Mouse (Mus musculus): ENCODE measurements around the gene P3h4.

P3h4 gene

DNA sequence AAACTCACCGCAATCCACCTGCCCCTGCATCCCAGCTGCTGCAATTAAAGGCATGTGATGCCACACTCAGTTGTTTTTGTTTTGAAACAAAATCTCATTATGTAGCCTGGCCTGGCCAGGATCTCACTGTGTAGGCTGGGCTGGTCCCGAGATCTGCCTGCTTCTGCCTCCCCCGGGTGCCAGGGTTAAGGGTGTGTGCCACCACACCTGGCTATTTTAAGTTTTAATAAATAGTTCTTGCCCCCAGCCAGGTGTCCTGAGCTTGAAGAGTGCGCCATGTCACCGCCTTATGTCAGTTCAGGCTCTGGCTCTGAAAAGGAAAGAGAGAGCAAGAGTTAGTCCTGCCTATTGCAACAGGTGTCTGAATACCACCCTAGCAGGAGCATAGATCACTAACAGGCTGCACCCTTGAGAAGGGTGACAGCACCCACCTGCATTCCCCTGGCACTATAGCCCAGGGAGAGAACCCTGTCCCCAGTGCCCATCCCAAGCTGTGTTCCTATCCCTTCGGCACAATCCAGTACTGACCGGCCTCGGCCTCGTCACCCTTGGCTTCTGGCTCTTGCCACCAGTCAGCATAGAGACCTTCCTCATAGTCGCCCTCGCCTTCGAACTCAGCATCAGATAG, 5.7 kb downstream of the P3h4 start:
- DNase-seq (ENCODE audit: low read depth, low spot score), result no peak

DNA sequence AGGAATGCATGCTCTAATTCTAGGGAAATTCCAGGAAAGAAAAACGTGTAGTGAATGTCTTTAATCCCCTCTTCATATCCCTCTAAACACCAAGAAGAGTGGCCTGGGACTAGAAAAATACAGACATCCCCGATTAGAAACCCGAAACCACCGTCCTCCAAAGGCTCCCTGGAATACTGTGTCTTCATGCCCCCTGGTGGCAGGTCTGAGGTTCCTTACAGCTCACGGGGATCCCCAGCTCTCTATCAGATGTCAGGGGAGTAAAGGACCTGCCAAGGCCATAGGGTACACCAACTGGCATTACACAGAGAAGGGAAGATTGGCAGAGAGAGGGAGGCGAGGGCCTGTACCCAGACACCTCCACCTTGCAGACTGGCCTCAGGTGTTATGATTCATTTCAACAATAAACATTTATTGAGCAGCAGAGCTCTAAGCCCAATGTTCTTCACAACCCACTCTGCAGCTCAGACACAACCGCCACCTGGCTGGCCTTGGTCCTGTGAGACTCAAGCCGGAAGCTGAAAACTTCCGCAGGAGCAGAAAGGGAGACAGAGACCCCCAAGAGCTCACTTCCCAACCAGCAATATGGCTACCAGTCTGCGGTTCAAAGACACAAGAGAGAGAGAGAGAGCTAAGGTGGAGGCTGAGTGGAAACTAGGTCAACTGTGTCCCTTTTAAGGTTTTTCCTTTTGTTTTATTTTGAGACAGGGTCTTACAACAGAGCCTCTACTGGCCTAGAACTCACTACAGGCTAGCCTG, 6.4 kb downstream of the P3h4 start:
- peak; percentile 85 for DNase-seq (ENCODE audit: low read depth, low spot score)

DNA sequence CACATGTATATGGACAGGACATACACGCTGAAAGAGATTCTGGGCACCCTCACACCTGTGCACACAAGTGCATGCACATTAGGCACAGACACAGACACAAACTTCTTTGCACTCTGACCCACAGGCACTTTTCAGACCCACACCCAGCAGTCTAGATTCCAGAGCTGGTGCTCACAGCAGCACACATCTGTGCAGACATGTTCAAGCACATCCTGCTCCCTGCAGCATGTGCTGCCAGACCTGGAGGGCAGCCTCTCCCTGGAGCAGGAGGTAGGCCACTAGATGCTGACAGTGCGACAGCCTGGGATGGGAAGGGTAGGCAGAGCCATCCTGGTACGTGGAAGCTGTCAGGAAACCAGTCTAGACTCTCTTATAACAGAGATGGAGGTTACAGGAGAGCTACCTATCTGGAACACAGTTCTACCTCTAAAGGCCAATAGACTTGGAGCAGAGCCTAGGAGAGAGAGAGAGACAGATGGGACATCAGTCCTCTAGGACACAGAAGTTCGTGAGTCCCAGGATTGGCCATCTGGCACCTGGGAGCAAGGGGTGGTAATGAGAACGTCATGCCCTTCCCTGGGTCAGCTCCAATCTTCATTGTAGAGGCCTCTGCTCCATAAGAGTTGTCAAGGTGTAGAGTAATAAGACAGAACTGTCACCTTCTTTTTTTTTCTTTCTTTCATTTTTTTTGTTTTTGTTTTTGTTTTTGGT, 7.5 kb downstream of the P3h4 start:
- DNase-seq (ENCODE audit: low read depth, low spot score), result no peak

DNA sequence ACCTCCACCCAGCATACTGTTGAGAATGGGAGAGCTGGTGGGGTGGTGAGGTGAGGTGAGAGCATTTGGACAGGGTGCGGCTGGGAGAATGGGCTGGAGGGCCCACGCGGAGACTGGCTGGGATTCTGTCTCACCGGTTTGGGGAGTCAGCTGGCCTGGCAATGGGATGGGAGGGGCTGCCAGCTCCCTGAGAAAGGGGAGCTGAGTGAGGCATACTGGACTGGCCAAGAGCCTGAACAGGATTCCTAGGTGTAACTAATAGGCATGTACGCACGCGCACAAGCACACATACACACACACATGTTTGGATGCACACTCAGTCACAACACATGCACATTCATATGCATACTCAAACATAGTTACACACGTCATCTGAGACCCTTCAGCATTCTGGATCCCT, 8.4 kb downstream of the P3h4 start:
- no peak for DNase-seq (ENCODE audit: low read depth, low spot score)

DNA sequence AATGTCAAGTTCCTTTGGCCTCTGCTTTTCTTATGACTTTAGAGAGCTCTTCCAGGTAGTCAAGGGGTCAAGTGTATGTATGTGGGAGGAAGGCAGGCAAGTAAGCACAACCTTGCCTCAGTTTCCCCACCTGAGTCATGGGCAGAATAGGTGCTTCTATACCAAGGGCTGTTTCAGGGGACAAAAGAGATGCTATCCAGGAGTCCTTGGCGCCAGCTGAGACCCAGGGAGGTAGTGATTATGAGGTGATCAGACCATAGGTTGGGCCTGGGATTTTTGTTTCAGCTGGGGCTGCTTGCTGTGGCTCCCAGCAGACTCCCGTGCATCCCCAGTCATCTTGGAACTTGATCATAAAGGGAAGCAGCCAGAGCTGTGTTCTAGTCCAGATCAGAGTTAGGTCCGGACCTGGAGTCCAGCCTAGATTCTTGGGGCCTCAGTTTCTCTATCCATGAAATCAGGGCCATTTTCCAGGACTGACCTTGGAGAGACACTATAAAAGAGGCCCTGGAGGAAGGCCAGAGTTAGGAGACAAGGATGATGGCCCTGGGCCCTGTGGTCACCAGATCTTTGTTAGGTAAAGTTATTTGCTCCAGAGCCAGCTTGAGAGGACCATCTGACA, 10.1 kb downstream of the P3h4 start:
- no peak for DNase-seq (ENCODE audit: low read depth, low spot score)

DNA sequence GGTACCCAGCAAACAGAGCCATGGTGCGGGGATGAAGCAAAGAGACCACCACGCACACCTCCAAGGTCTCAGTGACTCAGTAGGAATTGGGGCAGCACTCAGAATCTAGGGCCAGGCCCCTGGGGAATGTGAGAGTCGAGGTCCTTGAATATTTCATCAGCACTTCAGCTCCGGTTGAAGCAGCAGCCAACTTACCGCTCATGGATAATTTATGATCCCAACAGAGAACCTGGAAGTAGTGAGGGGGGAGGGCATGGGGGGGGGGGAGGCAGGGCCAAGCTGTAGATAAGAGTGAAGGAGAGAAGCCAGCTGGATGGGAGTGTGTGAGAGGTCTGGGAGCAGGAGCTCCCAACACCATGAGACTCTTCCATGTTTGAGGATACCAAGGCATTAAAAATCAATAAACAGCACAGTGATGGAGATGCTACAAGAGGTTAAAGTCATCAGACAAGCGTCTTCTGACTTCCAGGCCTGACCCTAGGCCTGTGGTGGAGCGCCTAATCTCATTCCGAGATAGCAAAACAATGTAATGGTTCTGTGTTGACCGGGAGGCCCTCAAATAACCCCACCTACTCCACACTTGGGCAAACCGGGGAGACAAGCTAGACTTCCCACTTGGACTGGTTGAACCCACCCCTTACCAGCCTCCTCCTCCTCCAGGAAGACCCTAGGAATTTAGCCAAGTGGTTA, 11.0 kb downstream of the P3h4 start:
- no peak for DNase-seq (ENCODE audit: low read depth, low spot score)

DNA sequence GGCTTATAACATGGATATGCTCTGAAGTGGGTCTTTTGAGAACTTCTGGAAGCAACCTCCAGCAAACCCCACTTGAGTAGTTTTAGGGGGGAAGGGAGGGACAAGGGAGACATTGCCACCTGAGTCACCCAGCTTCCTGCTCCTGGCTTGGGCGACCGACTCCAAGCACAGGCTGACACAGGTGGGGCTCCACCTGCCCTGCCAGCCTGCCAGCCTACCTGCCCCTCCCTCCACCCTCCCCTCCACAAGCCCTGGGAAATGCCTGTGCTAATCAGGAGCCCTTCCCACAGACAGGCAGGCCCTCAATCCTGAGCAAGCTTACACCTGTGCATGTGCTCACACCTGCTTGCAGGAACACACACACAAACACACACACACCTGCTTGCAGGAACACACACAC, 12.0 kb downstream of the P3h4 start:
- no peak for DNase-seq (ENCODE audit: low read depth, low spot score)

DNA sequence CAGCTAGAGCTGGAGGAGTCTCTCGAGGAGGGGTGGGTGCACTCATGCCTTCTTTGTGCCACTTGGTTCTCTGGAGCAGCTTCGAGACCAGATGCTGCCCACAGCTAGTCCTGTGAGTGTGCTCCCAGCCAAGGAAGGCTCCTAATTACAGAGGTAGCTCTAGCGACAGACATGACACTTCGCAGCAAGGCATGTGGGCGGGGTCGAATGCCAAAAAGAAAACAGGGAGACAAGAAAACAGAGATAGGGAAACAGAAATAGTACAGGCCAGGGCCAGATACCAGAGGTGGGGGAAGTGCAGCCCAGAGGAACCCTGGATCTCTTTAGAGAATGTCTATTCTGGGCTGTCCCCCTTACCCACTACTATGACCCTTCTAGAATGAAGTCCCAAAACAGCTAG, 12.4 kb downstream of the P3h4 start:
- DNase-seq (ENCODE audit: low read depth, low spot score), result no peak

DNA sequence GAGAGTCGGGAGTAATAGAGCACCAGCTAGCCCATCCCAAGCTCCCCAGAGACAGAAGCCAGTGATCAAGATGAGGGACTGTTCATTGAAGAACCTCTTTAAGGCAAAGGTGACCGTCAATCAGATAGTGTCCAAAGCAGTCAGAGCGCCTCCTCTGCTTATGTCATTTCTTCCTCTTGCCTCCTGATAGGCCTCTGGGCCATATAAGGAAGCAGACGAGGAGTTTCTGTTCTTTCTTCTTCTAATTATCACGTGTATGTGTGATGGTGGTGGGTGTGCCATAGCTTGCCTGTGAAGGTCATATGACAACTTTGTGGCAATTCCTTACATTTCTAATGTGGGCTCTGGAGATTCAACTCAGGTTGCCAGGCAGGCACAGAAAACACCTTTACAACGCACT, 13.8 kb downstream of the P3h4 start:
- no peak for DNase-seq (ENCODE audit: low read depth, low spot score)

DNA sequence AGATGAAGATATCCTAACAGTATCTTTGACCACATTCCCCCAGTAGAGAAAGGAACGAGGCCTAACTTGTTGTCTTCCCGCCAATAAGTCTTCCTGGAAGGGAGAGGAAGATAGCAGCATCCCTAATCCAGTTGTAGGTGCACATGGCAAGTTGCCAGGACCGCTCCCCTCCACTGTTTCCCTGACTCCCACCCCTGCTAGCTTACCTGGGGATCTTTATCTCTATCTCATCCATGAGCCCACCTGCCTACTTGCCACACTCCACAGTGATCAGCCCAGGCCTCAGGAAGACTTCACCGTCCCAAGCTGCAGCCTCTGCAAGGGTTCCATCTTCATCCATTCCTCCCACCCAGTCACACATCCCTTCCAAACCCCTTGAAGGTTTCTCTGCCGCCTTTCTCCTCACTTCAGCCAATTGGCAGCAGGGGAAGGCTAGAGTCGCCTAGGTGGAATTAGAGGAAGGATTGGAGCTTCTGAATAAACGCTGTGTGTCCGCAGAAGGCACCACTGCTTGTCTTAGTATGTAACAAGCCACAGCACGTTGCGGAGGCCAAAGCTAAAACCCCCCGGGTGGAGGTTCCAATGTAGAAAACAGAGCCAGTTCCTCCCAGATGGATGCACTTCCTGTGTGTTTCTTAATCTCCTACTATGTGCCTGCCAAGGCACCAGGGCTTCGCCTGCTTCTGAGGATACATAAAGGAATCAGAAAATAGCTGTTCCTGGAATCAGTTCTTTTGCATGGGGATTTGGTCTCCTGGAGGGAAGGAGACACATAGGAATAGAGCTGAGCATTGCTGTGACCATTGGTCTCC, 14.7 kb downstream of the P3h4 start:
- DNase-seq (ENCODE audit: low read depth, low spot score), result no peak

DNA sequence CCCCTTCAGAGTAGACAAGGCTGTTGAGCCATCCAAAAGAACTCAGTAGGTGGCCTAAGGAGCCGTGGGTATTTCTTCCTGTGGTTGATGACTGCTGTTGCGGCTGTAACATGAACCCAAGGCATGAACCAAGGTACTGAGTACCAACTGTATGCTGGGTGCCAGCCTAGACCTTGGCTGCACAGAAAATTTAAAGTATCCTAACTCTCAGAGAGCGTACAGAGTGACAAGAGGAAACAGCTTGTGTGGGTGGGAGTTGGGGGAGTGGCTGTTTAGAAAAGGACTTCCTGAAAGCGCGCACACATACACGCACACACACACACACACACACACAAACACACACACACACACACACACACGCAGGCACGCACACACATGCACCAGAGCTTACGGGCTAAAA, 15.3 kb downstream of the P3h4 start:
- DNase-seq (ENCODE audit: low read depth, low spot score), result no peak

DNA sequence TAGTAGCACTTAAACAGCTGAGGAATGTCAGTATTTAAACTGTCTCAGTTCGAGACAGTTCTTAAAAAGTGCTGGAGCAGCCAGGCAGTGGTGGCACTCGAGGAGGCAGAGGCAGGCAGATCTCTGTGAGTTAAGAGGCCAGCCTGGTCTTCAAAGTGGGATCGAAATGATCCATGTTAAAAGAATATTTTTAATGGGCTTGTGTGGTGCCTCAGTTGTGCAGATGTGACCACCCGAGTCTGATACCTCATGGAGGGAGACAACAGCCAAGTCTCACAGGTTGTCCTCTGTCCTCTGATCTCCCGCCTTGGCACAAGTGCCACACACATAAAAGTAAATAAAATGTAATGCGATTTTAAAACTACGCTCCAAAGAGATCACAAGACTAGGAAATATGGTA, 16.1 kb downstream of the P3h4 start:
- DNase-seq (ENCODE audit: low read depth, low spot score), result no peak

DNA sequence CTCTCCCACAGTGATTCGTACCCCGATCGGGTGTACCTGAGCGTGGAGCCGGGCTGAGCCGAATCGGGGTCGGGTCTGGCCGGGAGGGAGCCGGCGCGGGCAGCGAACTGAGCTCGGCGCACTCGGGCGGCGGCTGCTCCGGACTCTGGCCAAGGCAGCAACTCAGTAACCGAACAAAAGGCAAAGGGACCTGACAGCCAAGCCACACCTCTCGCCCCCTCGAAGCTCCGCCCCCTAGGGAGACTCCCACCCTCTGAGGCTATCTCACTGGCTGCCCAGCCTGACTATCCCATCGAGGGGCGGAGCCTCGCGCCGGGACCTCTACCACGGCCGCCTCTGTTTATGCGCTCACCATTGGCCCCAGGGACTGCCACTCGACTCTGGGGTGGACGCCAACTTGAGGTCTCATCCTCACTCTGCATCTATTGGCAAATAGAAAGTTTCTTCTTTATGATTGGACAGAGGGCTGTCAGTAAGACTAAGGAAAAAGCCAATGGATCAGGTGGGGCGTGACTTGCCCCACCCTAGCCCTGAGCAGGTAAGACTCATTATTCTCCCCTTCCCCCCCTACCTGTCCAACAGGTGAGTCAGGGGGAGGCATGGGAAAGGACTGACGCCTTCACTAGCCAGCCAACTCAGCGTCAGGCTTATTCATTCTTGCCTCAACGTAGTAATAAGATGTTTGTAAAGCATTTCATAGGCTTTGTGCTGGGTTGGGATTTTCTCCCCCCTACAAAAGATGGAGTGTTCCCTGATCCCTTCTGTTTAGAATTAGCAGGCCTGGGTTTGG, 16.8 kb downstream of the P3h4 start, which contains the start of gene Jup:
Gene Jup (minus strand): TSS at position 164 of the 790 bp plus-strand sequence.
- peak; percentile 99 for DNase-seq (ENCODE audit: low read depth, low spot score)

DNA sequence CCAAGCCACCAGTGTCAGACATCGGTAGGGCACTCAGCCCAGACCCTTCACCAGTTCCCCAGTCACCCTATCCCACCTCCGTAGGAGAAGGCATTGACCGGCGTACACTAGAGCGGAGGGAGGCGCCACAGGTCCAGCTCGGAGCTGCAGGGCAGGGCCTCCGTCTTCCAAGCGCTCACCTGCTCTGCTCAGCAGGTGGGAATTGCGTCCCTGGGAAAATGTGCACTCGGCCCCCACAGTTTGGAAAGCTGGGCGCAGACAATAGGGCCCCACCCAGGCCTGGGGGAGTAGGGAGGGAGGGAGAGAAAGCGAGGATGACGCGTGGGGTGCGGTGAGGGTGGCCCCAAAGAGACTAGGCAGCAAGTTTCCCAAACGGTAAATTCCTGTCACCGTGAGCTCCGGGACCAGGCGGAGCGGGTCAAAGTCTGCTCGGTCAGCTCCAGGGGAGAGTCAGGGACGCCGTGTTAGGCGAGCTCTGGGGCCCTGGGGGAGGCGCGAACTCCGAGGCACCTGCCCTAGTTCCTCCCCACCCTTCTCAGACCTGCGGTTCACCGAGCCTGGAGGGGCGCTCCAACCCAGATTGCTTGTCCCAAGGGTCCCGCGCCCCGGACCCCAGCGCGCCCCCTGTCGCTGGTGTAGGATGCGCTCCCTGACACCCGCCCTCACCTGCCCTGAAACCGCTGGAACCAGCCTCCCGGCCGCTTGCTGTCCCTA, 17.6 kb downstream of the P3h4 start:
- no peak for DNase-seq (ENCODE audit: low read depth, low spot score)

DNA sequence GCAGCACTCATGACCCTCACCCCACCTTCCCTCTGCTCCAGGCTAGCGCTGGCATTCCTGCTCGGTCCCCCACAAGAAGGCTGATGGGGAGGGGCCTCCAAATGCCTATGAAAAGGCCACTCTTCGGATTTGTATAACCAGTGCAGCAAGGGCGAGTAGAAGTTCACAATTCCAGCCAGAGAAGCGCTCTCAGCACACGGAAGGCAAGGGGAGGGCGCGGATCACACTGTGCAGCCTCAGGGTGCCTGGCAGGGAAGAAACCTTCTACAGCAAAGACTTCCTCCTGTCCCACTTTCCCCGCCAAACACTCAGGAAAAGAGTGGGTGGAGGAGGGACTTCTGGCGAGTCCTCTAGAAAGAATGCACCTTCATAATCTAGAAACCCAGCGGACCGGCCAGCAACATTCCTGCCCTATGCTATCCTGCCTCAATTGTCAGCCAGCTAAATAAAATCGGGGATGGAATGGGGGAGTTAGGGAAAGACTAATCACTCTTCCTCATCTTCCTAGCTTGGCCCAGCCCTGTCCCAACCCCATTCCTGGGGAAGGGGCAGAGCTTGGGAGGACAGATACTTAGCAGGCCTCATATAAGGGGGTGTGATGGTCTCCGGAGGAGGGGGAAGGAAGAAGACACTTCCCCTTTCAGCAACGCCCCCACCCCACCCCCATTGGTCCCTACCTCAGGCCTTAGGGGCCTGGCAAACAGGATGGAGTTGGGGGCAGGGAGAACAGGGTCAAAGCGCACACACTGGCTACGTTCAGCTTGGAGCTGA, 18.6 kb downstream of the P3h4 start:
- DNase-seq (ENCODE audit: low read depth, low spot score), result no peak

DNA sequence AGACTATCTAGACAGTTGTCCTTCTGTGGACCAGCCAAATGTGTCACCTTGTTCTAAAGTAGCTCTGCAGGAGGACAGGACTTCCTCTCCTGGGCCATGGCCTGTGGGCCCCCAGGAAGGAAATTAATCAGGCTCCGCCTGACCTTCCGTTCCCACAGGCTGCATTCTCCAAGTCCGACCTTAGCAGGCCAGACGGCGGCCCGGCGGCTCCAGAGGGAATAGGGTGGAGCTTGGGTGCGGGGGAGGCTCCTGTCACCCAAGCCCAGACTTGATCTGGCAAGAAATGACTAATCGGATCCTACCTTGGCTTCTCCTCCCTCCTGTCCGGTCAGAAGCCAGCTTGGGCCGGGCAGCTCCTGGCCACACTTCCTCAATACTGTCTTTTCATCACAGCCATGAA, 19.4 kb downstream of the P3h4 start:
- DNase-seq (ENCODE audit: low read depth, low spot score), result no peak

DNA sequence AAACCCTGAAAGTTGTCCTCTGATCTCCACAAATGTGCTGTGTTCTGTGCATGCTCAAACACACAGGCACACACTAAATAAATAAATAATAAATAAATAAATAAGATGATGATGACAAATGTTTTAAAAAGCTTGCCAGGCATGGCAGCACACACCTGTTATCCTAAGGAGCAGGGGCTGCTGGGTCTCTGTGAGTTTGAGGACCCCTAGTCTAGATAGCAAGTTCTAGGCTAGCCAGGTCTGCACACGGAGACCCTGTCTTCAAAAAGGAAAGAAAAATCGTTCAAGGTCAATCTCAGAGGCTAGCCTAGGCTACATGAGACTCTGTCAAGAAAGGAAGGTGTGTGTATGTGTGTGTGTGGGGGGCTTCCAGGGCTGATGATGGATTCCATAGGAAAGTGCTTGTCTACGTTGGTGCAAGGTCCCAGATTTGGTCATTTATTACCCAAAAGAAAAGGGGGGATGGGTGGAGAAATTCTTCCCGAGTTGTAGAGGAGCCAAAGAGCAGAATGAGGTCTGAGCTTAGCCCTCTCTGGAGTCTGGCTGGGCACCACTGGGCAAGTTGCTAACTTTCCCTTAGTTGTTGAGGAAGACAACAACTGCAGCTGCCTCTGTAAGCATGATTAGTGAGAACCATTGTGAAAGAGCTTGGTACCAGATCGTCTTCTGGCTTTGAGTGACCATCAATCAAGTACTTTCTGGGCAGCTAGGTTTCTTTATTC, 20.1 kb downstream of the P3h4 start:
- no peak for DNase-seq (ENCODE audit: low read depth, low spot score)

DNA sequence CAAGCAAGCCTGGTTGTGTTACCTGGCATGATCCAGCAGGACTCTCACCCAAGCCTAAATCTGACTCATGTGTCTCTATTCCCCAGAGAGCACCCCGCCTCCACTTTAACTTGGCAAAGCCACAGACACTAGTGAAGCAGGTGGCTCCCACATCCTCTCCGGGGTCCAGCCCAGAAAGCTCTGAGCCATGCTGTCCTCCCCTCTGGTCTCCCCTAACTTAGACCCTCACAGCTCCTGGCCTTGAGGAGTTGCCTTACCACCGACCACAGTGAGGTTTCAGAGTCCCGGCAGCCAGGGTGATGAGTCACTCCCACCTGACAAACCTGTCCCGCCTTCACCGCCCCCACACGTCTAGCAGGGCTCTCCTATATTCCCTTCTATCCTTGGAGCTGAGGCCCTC, 20.9 kb downstream of the P3h4 start:
- DNase-seq (ENCODE audit: low read depth, low spot score), result peak; percentile 75

Measured in 3T3-L1 (cell line).